Mouse (Mus musculus) urinary bladder, postnatal 25 days (tissue): ENCODE measurements at regions not wholly inside any gene's neighbourhood (a gene's known extent, or its start where the extent isn't known, plus 50 kb on each side); places are given as distances from the start of the nearest gene placed in this dataset.

Experiments used
- DNase-seq: peaks from one replicate; pipeline ENCODE4 v3.0.0; 2022; ENCODE audit warnings: low spot score

- DNase-seq: no peak
Measured at GRCm38 (mm10) chr7:136267716-136268489, 551.7 kb upstream of the Mki67 start.

- no peak for DNase-seq
Measured at GRCm38 (mm10) chr7:136275651-136276050, 559.5 kb upstream of the Mki67 start.

- no peak for DNase-seq
Measured at GRCm38 (mm10) chr7:136283770-136284169, 567.6 kb upstream of the Mki67 start.

- DNase-seq: no peak
Measured at GRCm38 (mm10) chr7:136285606-136286005, 569.4 kb upstream of the Mki67 start.

- no peak for DNase-seq
Measured at GRCm38 (mm10) chr7:136293536-136294145, 577.5 kb upstream of the Mki67 start.

- DNase-seq: no peak
Measured at GRCm38 (mm10) chr7:136294445-136294844, 578.3 kb upstream of the Mki67 start.

- no peak for DNase-seq
Measured at GRCm38 (mm10) chr7:136297901-136298513, 581.8 kb upstream of the Mki67 start.

GRCm38 (mm10) chr7:136306137-136306536 lies 588.3 kb upstream of the Mgmt start:
- no peak for DNase-seq

GRCm38 (mm10) chr7:136308765-136309164 lies 585.6 kb upstream of the Mgmt start:
- DNase-seq: no peak

- no peak for DNase-seq
Measured at GRCm38 (mm10) chr7:136327281-136327680, 567.1 kb upstream of the Mgmt start.

GRCm38 (mm10) chr7:136330431-136330830 lies 564.0 kb upstream of the Mgmt start:
- no peak for DNase-seq

- no peak for DNase-seq
Measured at GRCm38 (mm10) chr7:136332805-136333204, 561.6 kb upstream of the Mgmt start.

GRCm38 (mm10) chr7:136341599-136342210 lies 552.7 kb upstream of the Mgmt start:
- no peak for DNase-seq

GRCm38 (mm10) chr7:136342211-136342799 lies 552.1 kb upstream of the Mgmt start:
- DNase-seq: no peak

- DNase-seq: no peak
Measured at GRCm38 (mm10) chr7:136342822-136343221, 551.6 kb upstream of the Mgmt start.

- DNase-seq: no peak
Measured at GRCm38 (mm10) chr7:136343494-136343893, 550.9 kb upstream of the Mgmt start.

GRCm38 (mm10) chr7:136345051-136345450 lies 549.4 kb upstream of the Mgmt start:
- no peak for DNase-seq

GRCm38 (mm10) chr7:136346531-136346930 lies 547.9 kb upstream of the Mgmt start:
- no peak for DNase-seq

- no peak for DNase-seq
Measured at GRCm38 (mm10) chr7:136348309-136348708, 546.1 kb upstream of the Mgmt start.

GRCm38 (mm10) chr7:136349651-136350050 lies 544.8 kb upstream of the Mgmt start:
- no peak for DNase-seq

GRCm38 (mm10) chr7:136357011-136357410 lies 537.4 kb upstream of the Mgmt start:
- DNase-seq: no peak
